Mouse (Mus musculus) spleen, postnatal 14 days (tissue): ENCODE results near the gene Tbx20.

Experiments used
- DNase-seq, 2 experiments: peaks; one replicate each; pipeline ENCODE4 v3.0.0; 2021 to 2022; ENCODE audit warnings: low spot score in 2 of 2

Gene Tbx20

GRCm38 (mm10) chr9:24769611-24770010 is 4.5 kb downstream of the Tbx20 start:
- DNase-seq = no peak

- no peak for DNase-seq
These were observed 7.0 kb downstream of the Tbx20 start for GRCm38 (mm10) chr9:24767056-24767455.

- no peak for DNase-seq
These were observed 8.5 kb downstream of the Tbx20 start for GRCm38 (mm10) chr9:24765572-24765971.

DNA sequence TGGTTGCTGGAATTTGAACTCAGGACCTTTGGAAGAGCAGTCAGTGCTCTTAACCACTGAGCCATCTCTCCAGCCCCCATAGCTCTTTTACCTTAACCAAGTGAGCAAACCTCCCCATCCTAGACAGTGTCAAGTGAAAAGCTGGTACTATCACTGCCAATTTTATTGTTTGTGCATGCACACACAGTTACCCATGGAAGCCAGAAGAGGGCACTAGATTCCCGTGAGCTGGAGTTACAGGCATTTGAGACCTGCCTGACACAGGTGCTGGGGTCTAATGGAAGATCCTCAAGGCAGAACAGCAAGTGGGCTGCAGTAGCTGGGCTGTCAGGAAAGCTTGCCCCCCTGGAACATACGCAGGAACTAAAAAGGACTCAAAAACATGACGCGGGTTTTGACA is 13.6 kb downstream of the Tbx20 start:
- no peak for DNase-seq

DNA sequence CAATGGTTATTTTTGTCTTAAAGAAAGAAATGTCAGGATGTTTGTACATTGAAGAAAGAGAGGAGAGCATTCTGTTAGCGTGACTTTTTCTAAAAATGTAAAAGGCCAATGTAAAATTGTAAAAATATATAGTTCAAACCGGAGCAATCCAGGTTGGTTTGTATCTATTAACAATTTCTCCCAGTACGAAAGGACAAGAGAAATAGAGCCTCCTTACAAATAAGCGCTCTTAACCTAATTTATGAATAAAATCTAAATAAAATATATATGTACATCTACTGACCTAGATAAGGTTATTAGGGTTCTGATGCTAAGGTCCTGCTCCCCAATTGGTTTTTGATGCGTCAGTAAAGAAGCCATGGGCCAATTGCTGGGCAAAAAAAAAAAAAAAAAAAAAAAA is 29.1 kb downstream of the Tbx20 start:
- DNase-seq = no peak

DNA sequence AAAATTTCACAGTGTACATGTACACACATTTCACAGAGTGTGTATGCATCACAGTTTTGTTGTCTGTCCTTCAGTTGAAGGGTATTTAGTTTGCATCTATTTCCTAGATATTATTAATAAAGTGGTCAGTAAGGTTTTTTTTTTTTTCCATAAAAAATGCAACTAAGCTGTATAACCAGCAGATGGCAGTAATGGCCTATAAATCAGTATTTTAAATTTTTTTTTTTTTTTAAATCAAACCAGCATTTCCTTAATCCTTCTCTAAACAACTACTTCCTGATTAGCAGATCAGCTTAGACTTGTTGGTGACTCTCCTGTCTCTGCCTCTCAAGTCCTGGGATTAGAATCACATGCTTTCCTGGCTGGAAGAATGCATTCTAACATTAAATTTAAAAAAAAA is 72.9 kb downstream of the Tbx20 start:
- no peak for DNase-seq

DNA sequence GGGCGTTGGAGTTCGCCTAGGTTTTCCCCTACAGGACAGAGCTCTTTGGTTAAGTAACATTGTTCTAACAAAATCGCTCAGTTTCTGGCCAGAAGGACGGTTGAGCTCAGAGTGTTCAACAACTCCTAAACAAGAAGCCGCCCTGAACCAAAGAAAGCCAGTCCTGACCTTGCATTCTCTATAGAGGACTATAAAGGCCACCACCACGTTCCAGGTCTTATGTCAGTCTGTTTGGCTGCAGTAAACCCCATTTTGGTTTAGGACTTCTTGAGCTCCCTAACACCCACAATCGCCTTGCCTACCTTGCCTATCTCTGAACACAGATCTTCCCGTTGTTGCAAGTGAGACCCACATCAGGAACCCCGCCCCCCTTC is 77.7 kb downstream of the Tbx20 start:
- DNase-seq = no peak

- DNase-seq = no peak
These were observed 78.3 kb downstream of the Tbx20 start, which contains the start of gene Dpy19l2 for GRCm38 (mm10) chr9:24695700-24696404. Gene Dpy19l2, minus strand, starts transcription at chr9:24696293.
